Mouse (Mus musculus) hindbrain, embryonic 13.5 days (tissue): ENCODE measurements around the gene Zkscan1. TPM values are rescaled to one million over a fixed set of nuclear protein-coding genes. Genes with fewer than 3 reads are reported as not detected.
"Not testable (repeated sequence)": the region's sequence is repeated elsewhere in the genome, so short reads cannot be mapped to it uniquely, and the experiment has no call there.

ENCODE experiments used
- ATAC-seq: fragments of 200-750 bp; cut with Nextera tagmentation; 2 replicates; pipeline ENCODE4 v1.8.0; 2017; ENCODE audit warnings: moderate TSS enrichment; ENCODE audit not compliant: low FRiP score
- H3K27ac ChIP-seq: fragments of 300-500 bp; sonication (generic); 2 replicates; pipeline ENCODE4 v1.5.1; 2015; ENCODE audit warnings: inconsistent platforms, mild to moderate bottlenecking, moderate library complexity
- H3K27me3 ChIP-seq: fragments of 300-500 bp; sonication (generic); 2 replicates; pipeline ENCODE4 v1.6.1; 2015; ENCODE audit warnings: mild to moderate bottlenecking, inconsistent platforms
- H3K36me3 ChIP-seq: fragments of 300-500 bp; sonication (generic); 2 replicates; pipeline ENCODE4 v1.6.1; 2015; ENCODE audit warnings: mild to moderate bottlenecking, inconsistent platforms
- H3K4me1 ChIP-seq: fragments of 300-500 bp; sonication (generic); replicated peaks from 2 replicates; pipeline ENCODE4 v1.6.1; 2015; ENCODE audit warnings: inconsistent platforms
- H3K4me2 ChIP-seq: fragments of 300-500 bp; sonication (generic); 2 replicates; pipeline ENCODE4 v1.6.1; 2015; ENCODE audit warnings: inconsistent platforms, mild to moderate bottlenecking, moderate library complexity
- H3K4me3 ChIP-seq: fragments of 300-500 bp; sonication (generic); 2 replicates; pipeline ENCODE4 v1.5.1; 2015; ENCODE audit warnings: mild to moderate bottlenecking, inconsistent platforms
- H3K9ac ChIP-seq: fragments of 300-500 bp; sonication (generic); 2 replicates; pipeline ENCODE4 v1.6.1; 2015; ENCODE audit warnings: mild to moderate bottlenecking, inconsistent platforms
- H3K9me3 ChIP-seq: fragments of 300-500 bp; sonication (generic); 2 replicates; pipeline ENCODE4 v1.6.1; 2016; ENCODE audit warnings: inconsistent platforms
- WGBS: fragments of 180-500 bp; shearing (Covaris S2); methylation state at CpG from one replicate; pipeline ENCODE4 v1.1.7; 2015; 5-methylcytosine and 5-hydroxymethylcytosine counted together
- polyA plus RNA-seq: library from polyadenylated mRNA; unstranded; fragments of >200 nt; fragmentation: Nextera tagmentation; extraction: Ambion mirVana; gene quantifications from 2 replicates; pipeline ENCODE4 v1.2.1, GENCODE M21; 2015

Zkscan1 gene
- polyA plus RNA-seq, result 27.1 and 27.2 TPM in 2 replicates

DNA sequence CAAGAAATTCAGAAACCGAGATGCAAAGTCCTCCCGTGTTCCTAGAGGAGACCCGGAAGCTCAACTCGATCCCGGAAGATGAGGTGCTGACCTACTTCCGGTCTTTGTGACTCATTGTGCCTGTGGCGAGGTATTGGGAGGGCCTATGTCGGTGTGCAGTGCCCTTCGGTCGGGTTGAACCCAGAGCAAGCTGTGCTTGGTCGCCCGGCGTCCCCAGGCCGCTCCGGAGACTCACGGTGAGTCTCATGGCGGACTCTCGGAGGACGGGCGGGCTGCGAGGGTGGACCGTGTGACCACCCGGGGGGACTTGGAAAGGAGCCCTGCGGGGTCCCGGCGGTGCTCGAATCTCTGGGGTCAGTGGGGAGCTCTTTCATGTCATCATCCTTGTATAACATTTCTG lies at the start of gene Zkscan1:
Gene Zkscan1 (plus strand): TSS at position 89 of the 400 bp plus-strand sequence.
- under 1% methylated on average over 27 of the region's 27 CpGs for WGBS
- H3K9ac ChIP-seq, result peak within 1 kb of the TSS; percentile 97
- ATAC-seq, result peak; percentile 95

DNA sequence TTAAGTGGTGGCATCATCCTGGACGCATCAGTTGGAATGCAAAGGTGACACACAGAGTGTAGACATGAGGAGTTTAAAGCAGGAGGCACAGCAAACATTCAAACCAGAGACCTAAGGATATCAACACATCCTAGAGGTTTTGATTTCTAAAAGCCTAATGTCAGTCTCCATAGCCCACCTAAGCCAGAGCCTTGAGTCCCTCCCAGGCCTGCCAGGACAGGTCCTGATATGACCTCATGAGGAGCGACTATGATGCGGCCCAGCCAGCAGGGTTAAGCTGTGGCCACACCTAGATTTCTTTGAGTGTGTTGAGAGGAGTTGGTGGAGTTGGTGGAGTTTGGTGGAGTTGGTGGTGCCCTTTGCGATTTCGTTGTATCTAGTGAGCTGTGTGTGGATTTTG lies 32.0 kb upstream of the Zkscan1 start, which contains the start of gene Smok3c:
Gene Smok3c (plus strand): TSS at position 301 of the 400 bp plus-strand sequence.
- not testable (repeated sequence) for ATAC-seq, H3K4me3 ChIP-seq, H3K9me3 ChIP-seq, H3K27me3 ChIP-seq, H3K4me1 ChIP-seq, H3K4me2 ChIP-seq, H3K36me3 ChIP-seq, H3K27ac ChIP-seq, H3K9ac ChIP-seq
- no CpG with 5 or more reads among the region's 5 CpGs for WGBS

More for the DNA sequence above, at the start of gene Zkscan1:
- Histone ChIP-seq H3K4me2 (peak within 1 kb of the TSS; percentile 80), H3K4me1 (peaks cover 36% of the 10 kb centered on the region), H3K9me3 (no peaks in the 10 kb centered on the region), H3K27ac (peak within 1 kb of the TSS; percentile 95), H3K4me3 (peak within 1 kb of the TSS; percentile 92), H3K27me3 (no peaks in the 10 kb centered on the region), H3K36me3 (peaks cover 13% of the 10 kb centered on the region; the same call in 1 of the 2 replicates)

DNA sequence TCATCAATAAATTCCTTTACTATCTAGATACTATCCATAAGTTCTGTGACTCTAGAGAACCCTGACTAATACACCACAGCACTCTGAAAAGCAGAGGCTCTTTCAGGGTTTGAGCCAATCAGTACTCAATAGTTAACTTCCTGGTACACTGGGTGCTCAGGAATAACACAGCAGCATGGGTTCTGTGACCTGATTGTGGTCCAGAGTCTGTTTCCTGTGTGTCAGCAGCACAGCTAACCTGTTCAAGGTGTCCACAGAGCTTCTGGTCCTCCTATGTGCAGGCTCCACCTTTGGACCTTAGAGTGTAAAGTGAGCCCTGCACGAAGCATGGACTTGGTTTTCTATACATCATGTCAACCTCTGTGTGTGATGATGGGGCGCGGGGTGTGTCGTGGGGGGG lies 11.1 kb upstream of the Zkscan1 start:
- Histone ChIP-seq H3K27me3 (no peaks in the 10 kb centered on the region; the same call in 1 of the 2 replicates), H3K4me1 (no peaks in the 10 kb centered on the region), H3K4me3 (no peak overlapping the region), H3K9ac (no peak overlapping the region), H3K27ac (no peak overlapping the region), H3K36me3 (no peaks in the 10 kb centered on the region), H3K9me3 (no peaks in the 10 kb centered on the region), H3K4me2 (no peak overlapping the region)
- no peak for ATAC-seq
- WGBS, result 93% methylated on average over 4 of the region's 4 CpGs

- Histone ChIP-seq H3K4me3 (no peak overlapping the region), H3K27me3 (no peaks in the 10 kb centered on the region; the same call in 1 of the 2 replicates), H3K4me1 (no peaks in the 10 kb centered on the region), H3K36me3 (no peaks in the 10 kb centered on the region), H3K4me2 (no peak overlapping the region), H3K9me3 (no peaks in the 10 kb centered on the region), H3K27ac (no peak overlapping the region), H3K9ac (no peak overlapping the region)
- 78% methylated on average over 3 of the region's 3 CpGs for whole genome bisulfite sequencing
- ATAC-seq, result no peak
Measured at GRCm38 (mm10) chr5:138075684-138076083, 9.2 kb upstream of the Zkscan1 start.

DNA sequence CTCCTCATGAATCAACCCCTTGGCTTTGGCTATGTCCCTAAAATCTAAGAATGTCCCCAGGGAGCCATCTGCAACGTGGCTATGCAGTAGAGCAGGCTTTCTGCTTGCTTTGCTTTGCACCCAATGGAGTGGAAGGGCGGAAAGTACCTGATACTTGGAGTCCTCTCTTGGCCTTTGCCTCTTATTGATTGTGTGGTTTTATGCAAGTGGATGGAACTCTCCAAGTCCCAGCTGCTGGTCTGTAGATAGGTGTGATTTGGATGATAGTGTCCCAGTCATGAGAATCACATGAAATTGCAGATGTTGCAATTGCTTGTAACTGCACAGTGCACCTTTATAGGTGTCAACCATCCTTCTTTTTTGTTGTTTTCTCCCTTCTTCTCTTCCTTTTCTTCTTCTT lies 8.7 kb upstream of the Zkscan1 start:
- H3K4me2 ChIP-seq, result no peak overlapping the region
- H3K4me1 ChIP-seq, result no peaks in the 10 kb centered on the region
- no peak for ATAC-seq
- no peaks in the 10 kb centered on the region; the same call in 1 of the 2 replicates for H3K27me3 ChIP-seq
- no peaks in the 10 kb centered on the region for H3K9me3 ChIP-seq
- no peaks in the 10 kb centered on the region for H3K36me3 ChIP-seq
- H3K9ac ChIP-seq, result no peak overlapping the region
- no peak overlapping the region for H3K27ac ChIP-seq
- no peak overlapping the region for H3K4me3 ChIP-seq
- WGBS, result 56% methylated on average over 2 of the region's 2 CpGs

DNA sequence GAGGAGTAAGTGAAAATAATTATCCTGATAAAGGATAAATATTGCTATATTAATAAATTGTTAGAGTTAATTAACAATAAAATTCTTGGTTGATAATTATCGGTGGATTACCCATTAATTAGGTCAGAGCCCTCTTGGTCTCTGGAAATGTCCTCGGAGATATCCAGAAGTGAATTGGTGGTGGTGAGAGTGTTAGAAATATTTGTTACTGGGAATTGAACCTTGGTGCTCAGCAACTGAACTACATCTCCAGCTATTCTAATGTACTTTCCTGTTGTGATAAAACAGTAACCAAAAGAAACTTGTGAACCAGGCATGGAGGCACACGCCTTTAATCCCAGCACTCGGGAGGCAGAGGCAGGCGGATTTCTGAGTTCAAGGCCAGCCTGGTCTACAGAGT lies 4.4 kb upstream of the Zkscan1 start:
- Histone ChIP-seq H3K4me3 (no peak overlapping the region), H3K4me1 (no peaks in the 10 kb centered on the region), H3K27me3 (no peaks in the 10 kb centered on the region; the same call in 1 of the 2 replicates), H3K9ac (no peak overlapping the region), H3K27ac (no peak overlapping the region), H3K4me2 (no peak overlapping the region), H3K36me3 (no peaks in the 10 kb centered on the region), H3K9me3 (no peaks in the 10 kb centered on the region)
- WGBS, result 88% methylated on average over 5 of the region's 5 CpGs
- ATAC-seq, result no peak

GRCm38 (mm10) chr5:138081446-138081845 lies 3.4 kb upstream of the Zkscan1 start:
- Histone ChIP-seq H3K27ac (no peak overlapping the region), H3K9ac (no peak overlapping the region), H3K9me3 (no peaks in the 10 kb centered on the region), H3K36me3 (no peaks in the 10 kb centered on the region), H3K4me3 (no peak overlapping the region), H3K4me1 (peaks cover 5% of the 10 kb centered on the region), H3K4me2 (no peak overlapping the region), H3K27me3 (no peaks in the 10 kb centered on the region; the same call in 1 of the 2 replicates)
- WGBS, result 83% methylated on average over 9 of the region's 9 CpGs
- no peak for ATAC-seq

GRCm38 (mm10) chr5:138083318-138083900 lies 1.5 kb upstream of the Zkscan1 start:
- peaks cover 7% of the 10 kb centered on the region; the same call in 1 of the 2 replicates for H3K36me3 ChIP-seq
- H3K27me3 ChIP-seq, result no peaks in the 10 kb centered on the region; the same call in 1 of the 2 replicates
- no peak for ATAC-seq
- no peak overlapping the region for H3K4me3 ChIP-seq
- no peaks in the 10 kb centered on the region for H3K9me3 ChIP-seq
- WGBS, result 74% methylated on average over 2 of the region's 2 CpGs
- H3K4me2 ChIP-seq, result no peak overlapping the region
- H3K4me1 ChIP-seq, result peaks cover 24% of the 10 kb centered on the region
- no peak overlapping the region for H3K9ac ChIP-seq
- H3K27ac ChIP-seq, result no peak overlapping the region

DNA sequence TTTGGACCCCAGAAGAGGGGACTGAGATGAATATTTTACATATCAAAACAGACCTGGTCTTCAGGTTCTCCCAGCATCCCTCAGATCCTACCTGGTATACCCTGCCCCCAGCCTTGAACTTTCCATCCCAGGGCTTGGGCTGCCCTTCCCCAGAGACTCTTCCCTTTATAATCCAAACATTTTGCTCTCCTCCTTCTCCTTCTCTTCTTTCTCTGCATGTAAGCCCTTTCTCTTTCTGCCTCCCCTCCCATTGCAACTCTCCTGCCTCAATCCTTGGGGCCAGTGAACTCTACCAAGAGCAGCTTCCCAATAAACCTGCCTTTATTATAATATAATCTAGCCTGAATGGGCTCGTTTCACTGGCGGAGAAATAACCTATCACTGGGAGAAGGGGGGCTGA lies 948 bp upstream of the Zkscan1 start:
- 97% methylated on average over 2 of the region's 2 CpGs for WGBS
- H3K9me3 ChIP-seq, result no peaks in the 10 kb centered on the region
- H3K4me3 ChIP-seq, result no peak overlapping the region
- ATAC-seq, result no peak
- H3K27me3 ChIP-seq, result no peaks in the 10 kb centered on the region
- no peak overlapping the region for H3K4me2 ChIP-seq
- H3K4me1 ChIP-seq, result peaks cover 30% of the 10 kb centered on the region
- peaks cover 8% of the 10 kb centered on the region; the same call in 1 of the 2 replicates for H3K36me3 ChIP-seq
- no peak overlapping the region for H3K27ac ChIP-seq
- no peak overlapping the region for H3K9ac ChIP-seq

- no peak overlapping the region for H3K9ac ChIP-seq
- no peak overlapping the region for H3K27ac ChIP-seq
- H3K4me3 ChIP-seq, result peak overlapping the region; percentile 92
- ATAC-seq, result peak; percentile 19
- H3K27me3 ChIP-seq, result no peaks in the 10 kb centered on the region
- H3K9me3 ChIP-seq, result no peaks in the 10 kb centered on the region
- peaks cover 13% of the 10 kb centered on the region; the same call in 1 of the 2 replicates for H3K36me3 ChIP-seq
- H3K4me2 ChIP-seq, result peak overlapping the region; percentile 80
- WGBS, result 72% methylated on average over 2 of the region's 2 CpGs
- H3K4me1 ChIP-seq, result peaks cover 35% of the 10 kb centered on the region
Measured at GRCm38 (mm10) chr5:138084507-138084906, 377 bp upstream of the Zkscan1 start.

DNA sequence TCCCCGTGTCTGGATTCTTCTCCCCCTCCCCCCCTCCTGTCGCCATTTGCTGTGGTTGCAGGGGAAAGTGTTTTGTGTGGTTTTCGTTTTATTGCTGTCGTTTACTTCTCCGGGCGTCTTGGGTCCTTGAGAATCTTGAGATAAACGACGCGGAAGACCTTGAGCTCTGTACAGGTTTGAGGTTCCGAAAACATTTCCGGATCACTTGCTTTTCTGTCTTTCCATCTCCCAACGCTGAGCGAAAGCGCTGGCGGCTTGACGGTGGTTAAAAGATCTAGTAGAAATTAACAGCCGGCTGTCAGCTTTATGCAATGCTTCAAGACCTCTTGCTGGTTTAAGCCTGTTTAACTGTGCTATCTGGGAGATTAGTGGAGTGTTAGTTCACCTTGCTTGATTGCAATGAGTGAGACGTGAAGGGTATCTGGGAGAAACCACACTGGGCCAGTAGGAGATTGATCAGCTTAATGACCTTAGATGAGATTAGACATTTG lies 582 bp downstream of the Zkscan1 start:
- Histone ChIP-seq H3K4me2 (peak overlapping the region; percentile 80), H3K27me3 (no peaks in the 10 kb centered on the region), H3K4me1 (peaks cover 36% of the 10 kb centered on the region), H3K9ac (peak overlapping the region; percentile 97), H3K9me3 (no peaks in the 10 kb centered on the region), H3K4me3 (peak overlapping the region; percentile 92), H3K27ac (peak overlapping the region; percentile 95), H3K36me3 (peaks cover 13% of the 10 kb centered on the region; the same call in 1 of the 2 replicates)
- no peak for ATAC-seq
- WGBS, result 0% methylated on average over 18 of the region's 18 CpGs

DNA sequence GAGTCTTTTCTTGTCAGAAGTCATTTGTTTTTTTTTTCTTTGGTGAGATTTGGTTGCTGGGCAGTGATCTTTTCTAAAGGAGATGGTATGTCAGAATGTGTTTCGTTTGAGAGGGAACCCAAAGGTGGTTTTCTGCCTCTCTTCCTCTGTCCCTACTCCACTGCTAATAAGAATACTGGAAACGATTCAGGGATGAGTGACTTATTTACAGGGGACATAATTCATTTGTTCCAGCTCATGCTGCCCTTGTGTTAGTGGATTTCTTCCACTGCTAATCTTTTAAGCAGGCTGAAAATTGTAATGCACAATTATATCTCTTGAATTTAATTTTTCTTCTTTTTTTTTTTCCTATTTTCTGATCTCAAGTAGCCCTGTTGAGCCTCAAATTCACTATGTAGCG lies 2.0 kb downstream of the Zkscan1 start:
- Histone ChIP-seq H3K27me3 (no peaks in the 10 kb centered on the region), H3K36me3 (peaks cover 13% of the 10 kb centered on the region; the same call in 1 of the 2 replicates), H3K4me1 (peaks cover 36% of the 10 kb centered on the region), H3K27ac (no peak overlapping the region), H3K9ac (peak overlapping the region; percentile 58; the same call in 1 of the 2 replicates), H3K4me2 (peak overlapping the region; percentile 80), H3K9me3 (no peaks in the 10 kb centered on the region), H3K4me3 (peak overlapping the region; percentile 92)
- WGBS, result 83% methylated on average over 3 of the region's 3 CpGs
- ATAC-seq, result no peak

DNA sequence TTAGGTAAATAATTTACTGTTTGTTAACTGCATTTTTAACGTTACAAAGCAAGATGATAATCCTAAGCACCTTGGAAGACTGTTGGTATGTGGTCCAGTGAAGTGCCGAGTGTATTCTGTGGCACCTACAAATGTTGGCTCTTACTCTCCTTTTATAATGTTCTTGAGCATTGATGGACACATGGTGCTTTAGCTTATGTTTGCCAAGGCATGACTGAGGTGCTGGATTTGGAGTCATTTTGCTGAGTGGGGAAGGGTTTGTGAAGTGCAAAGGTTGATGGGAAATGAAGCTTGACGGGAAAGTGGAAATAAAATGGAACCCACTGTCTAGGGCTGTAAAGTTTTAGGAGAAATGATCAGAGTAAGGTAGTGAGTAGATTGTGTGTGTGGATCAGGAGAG lies 3.5 kb downstream of the Zkscan1 start:
- Histone ChIP-seq H3K9ac (0 out of 2 replicates have a peak overlapping the region, but pooled peaks have one; percentile 3), H3K9me3 (no peaks in the 10 kb centered on the region), H3K27ac (no peak overlapping the region), H3K27me3 (no peaks in the 10 kb centered on the region), H3K4me3 (no peak overlapping the region), H3K36me3 (peaks cover 20% of the 10 kb centered on the region), H3K4me1 (peaks cover 36% of the 10 kb centered on the region), H3K4me2 (no peak overlapping the region)
- WGBS, result 92% methylated on average over 3 of the region's 3 CpGs
- no peak for ATAC-seq
